Mouse (Mus musculus): ENCODE measurements at regions not wholly inside any gene's neighbourhood (a gene's known extent, or its start where the extent isn't known, plus 50 kb on each side); places are given as distances from the start of the nearest gene placed in this dataset.

GRCm38 (mm10) chr4:22880692-22881091, 392.5 kb upstream of the Pou3f2 start:
- no peak for TF ChIP-seq CTCF (IDR thresholded peaks at IDR 0.05; ENCODE audit: low read depth)
- no peak for TF ChIP-seq EP300 (IDR thresholded peaks at IDR 0.05; ENCODE audit: low read depth)
